Mouse (Mus musculus) adipocyte (in vitro differentiated cells): ENCODE measurements around the gene Atf7ip2.

Experiments used
- DNase-seq: peaks from one replicate; pipeline ENCODE4 v3.0.0-alpha.2; 2016; ENCODE audit warnings: low spot score

Gene Atf7ip2

DNA sequence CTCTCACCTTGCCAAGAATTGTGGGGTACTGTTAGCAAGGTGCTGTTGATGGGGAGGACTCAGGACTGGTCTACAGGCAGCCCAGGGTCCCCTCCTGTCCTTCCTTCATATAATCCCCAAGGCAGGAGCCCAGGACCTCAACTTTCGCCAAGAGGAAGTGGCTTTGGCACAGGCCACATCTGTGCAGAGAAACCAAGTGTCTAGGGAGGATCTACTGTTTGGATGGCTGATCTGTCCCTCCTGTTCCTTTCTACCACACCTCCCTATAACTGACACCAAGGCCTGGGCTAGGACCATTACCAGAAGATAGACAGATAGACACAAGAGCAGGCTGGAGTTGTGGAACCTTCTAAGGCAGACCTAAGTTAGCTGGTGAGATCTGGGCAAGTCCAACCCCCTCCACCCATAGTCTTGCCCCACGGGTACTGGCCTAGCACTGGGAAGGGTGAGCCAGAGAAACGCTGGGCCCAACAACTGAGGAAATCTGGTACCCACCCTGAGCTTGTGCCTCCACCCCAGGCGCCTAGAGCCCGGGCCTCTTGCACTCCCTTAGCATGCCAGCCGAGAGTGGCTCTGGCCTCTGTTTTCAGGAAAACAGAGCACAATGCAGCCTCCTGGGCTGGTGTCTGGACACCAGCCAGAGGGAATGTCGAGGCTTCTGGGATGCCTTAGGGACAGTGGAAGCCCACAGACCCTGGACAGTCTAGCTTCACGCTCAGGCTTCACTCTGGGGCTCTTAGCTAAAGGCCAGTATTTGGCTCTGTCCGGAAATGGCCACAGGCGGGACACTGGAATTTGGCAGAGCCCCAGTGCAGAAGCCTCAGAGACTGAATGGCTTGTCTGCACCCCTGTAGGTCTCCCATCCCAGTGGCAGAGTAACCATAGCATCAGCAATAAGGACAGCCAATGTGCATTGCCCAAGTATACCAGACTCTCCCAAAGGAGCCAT, 105.5 kb downstream of the Atf7ip2 start:
- DNase-seq = no peak

- no peak for DNase-seq
Observed at GRCm38 (mm10) chr16:10299637-10300036, 107.1 kb downstream of the Atf7ip2 start.

- no peak for DNase-seq
Observed at GRCm38 (mm10) chr16:10300231-10301186, 108.0 kb downstream of the Atf7ip2 start.
